Mouse (Mus musculus) forebrain, embryonic 16.5 days (tissue): ENCODE measurements at regions not wholly inside any gene's neighbourhood (a gene's known extent, or its start where the extent isn't known, plus 50 kb on each side); places are given as distances from the start of the nearest gene placed in this dataset.

Experiments
- ATAC-seq: fragments of 200-750 bp; cut with Nextera tagmentation; 2 replicates; pipeline ENCODE4 v1.8.0; 2017; ENCODE audit warnings: mild to moderate bottlenecking, moderate library complexity
- H3K27ac ChIP-seq: fragments of 300-500 bp; sonication (generic); 2 replicates; pipeline ENCODE4 v1.5.1; 2014; ENCODE audit warnings: low read length, control low read depth
- H3K27me3 ChIP-seq: fragments of 300-500 bp; sonication (generic); replicated peaks from 2 replicates; pipeline ENCODE4 v1.6.1; 2014; ENCODE audit warnings: low read length; ENCODE audit not compliant: control insufficient read depth, insufficient read depth
- H3K36me3 ChIP-seq: fragments of 300-500 bp; sonication (generic); 2 replicates; pipeline ENCODE4 v1.6.1; 2014; ENCODE audit not compliant: control insufficient read depth, insufficient read depth
- H3K4me1 ChIP-seq: fragments of 300-500 bp; sonication (generic); replicated peaks from 2 replicates; pipeline ENCODE4 v1.6.1; 2014; ENCODE audit warnings: low read length; ENCODE audit not compliant: control insufficient read depth, insufficient read depth
- H3K4me2 ChIP-seq: fragments of 300-500 bp; sonication (generic); 2 replicates; pipeline ENCODE4 v1.6.1; 2014; ENCODE audit warnings: mild to moderate bottlenecking, low read length, control low read depth
- H3K4me3 ChIP-seq: fragments of 300-500 bp; sonication (generic); replicated peaks from 2 replicates; pipeline ENCODE4 v1.5.1; 2014; ENCODE audit warnings: mild to moderate bottlenecking, low read length, control low read depth
- H3K9ac ChIP-seq: fragments of 300-500 bp; sonication (generic); replicated peaks from 2 replicates; pipeline ENCODE4 v1.6.1; 2014; ENCODE audit warnings: low read depth, low read length, control low read depth
- H3K9me3 ChIP-seq: fragments of 300-500 bp; sonication (generic); 2 replicates; pipeline ENCODE4 v1.6.1; 2016; ENCODE audit warnings: low read length; ENCODE audit not compliant: control insufficient read depth
- WGBS: fragments of 180-500 bp; shearing (Covaris S2); extraction: QIAGEN DNeasy Blood & Tissue Kit; methylation state at CpG from one replicate; pipeline ENCODE4 v1.1.7; 2014; 5-methylcytosine and 5-hydroxymethylcytosine counted together

- Histone ChIP-seq H3K9me3 (0 out of 2 replicates have a peak, but pooled peaks cover 2% of the 10 kb centered on the region), H3K9ac (no peak overlapping the region), H3K27me3 (no peaks in the 10 kb centered on the region), H3K4me3 (no peak overlapping the region), H3K4me1 (no peaks in the 10 kb centered on the region), H3K4me2 (no peak overlapping the region), H3K36me3 (no peaks in the 10 kb centered on the region), H3K27ac (no peak overlapping the region)
- ATAC-seq = no peak
- WGBS = 77% methylated on average over 4 of the region's 4 CpGs
Observed at GRCm38 (mm10) chr17:51892159-51892558, 59.1 kb upstream of the Satb1 start.
